Mouse (Mus musculus): Measurements from ENCODE around the gene Eya2.
"Not testable (repeated sequence)": the region's sequence is repeated elsewhere in the genome, so short reads cannot be mapped to it uniquely, and the experiment has no call there.

The Eya2 gene

DNA sequence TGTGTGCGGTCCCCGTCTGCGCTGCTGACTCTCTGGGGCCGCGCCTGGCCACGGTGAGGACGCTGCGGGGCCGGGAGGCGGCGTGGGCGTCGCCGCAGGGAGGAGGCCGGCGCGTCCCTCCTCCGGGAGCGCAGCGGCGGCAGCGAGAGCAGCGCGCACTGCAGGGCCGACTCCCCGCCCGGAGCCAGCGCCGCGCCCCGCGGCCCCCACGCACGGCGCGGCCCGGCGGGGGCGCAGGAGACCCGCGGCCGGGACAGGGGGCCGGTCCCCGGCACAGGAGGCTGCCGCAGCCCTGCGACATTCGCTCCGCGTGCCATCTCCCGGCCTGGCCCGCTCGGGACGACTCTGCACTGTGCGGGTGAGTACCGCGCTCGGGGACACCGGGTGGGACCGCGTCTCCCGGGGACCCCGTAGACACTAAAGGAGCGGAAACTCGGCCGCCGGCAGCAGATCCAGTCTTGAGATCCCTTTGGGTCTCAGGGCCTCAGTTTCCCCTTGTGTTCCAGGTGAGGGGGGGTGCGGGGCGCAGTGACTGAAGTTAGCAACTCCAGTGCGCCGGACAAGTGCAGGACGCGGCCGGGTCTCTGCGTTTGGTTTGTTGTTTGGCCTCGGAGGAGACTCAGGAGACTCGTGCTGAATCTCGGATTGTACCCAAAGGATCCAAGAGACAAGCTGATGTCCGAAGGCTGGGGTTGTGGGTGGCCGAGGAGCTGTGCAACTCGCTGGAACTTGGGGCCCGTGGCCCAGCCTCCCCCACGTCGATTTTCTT is at the start of gene Eya2:
Gene Eya2 (plus strand): TSS at position 126 of the 769 bp plus-strand sequence.
- DNase-seq (ENCODE audit: low read depth, low spot score) = no peak

DNA sequence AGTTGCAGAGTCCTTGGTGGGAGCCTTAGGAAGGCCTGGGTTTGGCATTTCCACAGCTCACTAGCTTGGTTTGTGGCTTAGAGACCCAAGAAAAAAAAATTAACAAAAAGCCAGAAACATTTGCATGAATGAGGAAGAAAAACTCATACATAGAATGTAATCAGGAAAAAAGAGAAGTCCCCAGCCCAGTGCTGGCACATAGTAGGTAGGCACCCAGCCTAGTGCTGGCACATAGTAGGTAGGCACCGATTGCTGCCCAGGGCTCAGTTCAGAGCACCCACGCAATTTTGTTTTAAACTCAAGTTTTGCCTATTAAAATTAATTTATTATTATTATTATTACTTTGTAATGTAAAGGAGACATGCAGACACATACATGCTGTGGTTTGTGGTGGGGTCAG is 49.1 kb upstream of the Eya2 start:
- no peak for DNase-seq (ENCODE audit: low read depth, low spot score)

DNA sequence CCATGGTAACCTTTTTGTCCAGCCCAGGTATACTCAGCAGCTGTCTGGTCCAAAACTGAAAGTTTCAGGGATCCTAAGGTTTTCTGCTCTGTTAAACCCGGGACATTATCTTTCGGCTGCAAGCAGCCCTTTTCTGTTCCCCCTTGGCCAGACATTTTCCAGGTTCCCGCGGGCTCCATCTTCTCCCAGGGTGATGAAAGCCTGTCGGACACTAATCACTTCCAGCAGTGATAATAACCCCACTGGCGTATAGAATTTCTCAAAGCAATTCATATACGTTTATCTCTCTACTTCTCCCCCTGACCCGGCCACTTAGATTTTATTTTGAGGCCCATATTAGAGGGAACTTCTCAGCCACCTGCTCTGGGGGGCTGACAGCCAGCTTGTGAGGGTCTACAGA is 48.5 kb upstream of the Eya2 start:
- no peak for DNase-seq (ENCODE audit: low read depth, low spot score)

DNA sequence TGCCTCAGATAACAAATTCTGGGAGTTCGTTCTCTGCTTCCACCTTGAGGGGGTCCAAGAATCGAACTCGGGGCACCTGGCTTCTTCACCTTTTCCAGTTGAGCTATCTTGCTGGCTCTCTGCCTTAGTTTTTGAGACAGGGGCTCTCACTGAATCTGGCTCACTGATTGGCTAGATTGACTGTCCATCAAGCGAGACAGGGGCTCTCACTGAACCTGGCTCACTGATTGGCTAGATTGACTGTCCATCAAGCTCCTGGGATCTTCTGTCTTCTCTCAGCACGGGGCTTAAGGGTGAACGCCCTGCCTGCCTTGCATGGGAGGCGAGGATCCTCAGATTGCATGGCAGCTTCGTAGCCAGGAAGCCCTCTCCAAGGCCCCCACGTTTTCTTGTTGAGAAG is 47.4 kb upstream of the Eya2 start:
- DNase-seq (ENCODE audit: low read depth, low spot score) = peak; percentile 50

DNA sequence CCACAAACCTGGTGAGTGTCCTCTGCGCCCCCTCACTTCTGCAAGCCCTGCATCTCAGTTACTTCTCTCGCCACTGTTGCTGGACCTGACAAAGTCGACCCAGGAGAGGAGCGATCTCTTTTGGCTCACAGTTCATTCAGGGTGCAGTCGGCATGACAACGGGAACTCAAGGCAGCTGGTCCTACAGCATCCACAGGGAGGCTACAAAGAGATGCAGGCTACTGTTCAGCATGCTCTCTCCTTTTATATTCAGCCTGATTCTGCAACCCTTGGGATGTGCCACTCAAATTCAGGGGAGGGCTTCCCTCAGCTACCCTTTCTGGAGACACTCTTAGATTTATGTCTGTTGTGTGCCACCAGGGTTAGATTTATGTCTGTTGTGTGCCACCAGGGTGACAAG is 46.2 kb upstream of the Eya2 start:
- DNase-seq (ENCODE audit: low read depth, low spot score) = no peak

DNA sequence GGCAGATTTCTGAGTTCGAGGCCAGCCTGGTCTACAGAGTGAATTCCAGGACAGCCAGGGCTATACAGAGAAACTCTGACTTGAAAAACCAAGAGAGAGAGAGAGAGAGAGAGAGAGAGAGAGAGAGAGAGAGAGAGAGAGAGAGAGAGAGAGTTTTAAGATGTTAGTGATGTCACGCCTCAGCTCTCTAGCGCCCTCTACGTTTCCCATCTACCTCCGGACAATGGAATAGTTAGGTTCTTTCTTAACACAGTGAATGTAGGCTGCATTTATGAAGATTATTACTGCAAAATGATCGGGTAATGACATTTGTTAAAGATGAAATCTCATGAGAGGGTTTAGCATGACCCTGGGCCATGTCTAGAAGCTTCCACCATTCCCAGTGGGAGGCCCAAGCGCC is 44.4 kb upstream of the Eya2 start:
- DNase-seq (ENCODE audit: low read depth, low spot score) = not testable (repeated sequence)

DNA sequence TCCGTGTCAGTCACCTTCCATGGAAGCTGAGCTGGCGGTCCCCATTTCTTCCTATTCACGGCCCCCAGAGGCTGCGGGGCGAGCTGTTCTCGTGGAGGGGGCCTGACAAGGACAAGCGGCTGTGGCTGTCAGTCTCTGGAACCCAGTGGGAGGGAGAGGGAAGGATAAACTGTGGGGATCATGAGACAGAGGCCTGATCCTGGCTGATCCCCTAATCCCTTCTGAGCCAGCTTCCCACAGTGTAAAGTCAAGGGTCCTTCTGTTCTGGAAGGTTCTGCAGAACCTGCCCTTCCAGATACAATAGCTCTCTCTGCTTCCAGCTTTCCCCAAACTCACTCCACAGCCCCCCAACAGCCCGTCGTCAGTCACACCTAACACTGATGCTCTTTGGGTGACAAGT is 40.8 kb upstream of the Eya2 start:
- DNase-seq (ENCODE audit: low read depth, low spot score) = peak; percentile 55

DNA sequence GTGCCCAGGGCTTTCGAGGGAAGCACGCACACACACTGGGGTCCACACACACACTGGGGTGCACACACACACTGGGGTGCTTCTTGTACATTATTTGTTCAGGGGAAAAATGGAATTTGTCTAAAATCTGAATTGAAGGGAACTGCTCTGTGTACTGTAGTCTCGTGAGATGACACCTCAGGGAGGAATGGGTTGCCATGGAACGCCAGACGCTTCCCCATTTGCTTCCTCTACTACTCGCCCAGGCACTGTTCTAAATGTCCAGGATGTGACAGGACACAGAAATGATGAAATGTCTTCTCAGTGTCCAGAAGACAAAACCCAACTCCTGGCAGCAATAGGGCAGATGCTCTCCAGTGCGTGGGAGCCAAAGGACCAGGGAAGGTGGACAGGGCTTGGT is 37.6 kb upstream of the Eya2 start:
- DNase-seq (ENCODE audit: low read depth, low spot score) = no peak

DNA sequence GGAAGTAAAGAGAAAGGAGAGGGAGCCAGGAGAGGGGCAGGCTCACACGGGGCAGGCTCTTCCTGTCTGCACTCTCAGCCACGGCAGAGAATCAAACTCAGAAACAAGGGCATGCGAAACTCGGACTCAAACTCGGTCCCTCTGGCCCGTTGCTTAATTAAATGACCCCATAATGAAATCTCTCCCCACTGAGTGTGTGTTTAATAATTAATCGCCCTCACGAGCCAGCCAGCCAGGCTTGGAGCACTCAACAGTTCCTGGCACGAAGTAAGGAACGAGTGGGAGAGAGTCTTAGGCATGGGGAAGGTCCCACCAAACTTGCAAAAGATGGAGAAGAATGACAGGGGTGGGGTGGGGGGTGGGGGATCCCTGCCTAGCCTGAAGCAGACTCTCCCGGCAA is 35.9 kb upstream of the Eya2 start:
- DNase-seq (ENCODE audit: low read depth, low spot score) = no peak

DNA sequence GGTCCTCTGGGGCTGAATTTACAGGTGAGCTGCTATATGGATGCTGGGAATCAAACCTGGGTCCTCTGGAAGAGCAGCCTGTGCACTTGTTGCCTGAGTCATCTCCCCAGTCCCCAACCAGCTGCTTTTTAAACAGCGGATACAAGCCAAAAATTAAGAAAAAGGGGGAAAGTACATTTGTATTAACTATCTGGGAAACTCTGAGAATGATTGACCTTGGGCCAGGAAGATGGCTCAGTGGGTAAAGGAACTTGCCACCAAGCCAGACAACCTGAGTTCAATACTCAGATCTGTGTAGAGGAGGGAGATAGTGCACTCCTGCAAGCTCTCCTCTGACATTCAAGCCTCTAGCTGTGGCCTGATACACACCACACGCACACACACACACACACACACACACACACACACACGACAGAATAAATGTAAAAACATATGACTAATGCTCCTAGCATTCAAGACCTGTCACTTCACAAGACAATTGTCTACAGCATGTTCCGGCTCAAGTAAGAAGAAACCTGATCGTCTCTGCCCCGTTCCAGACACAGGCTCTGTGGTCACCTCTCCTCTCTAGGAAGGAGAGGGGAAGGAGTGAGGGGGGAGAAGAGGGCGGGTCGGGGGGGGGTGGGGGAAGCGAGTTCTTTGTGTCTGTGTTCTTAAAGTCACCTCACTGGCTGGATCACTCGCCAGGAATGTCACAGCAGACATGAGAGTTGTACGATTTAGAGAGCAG is 35.2 kb upstream of the Eya2 start:
- DNase-seq (ENCODE audit: low read depth, low spot score) = no peak

DNA sequence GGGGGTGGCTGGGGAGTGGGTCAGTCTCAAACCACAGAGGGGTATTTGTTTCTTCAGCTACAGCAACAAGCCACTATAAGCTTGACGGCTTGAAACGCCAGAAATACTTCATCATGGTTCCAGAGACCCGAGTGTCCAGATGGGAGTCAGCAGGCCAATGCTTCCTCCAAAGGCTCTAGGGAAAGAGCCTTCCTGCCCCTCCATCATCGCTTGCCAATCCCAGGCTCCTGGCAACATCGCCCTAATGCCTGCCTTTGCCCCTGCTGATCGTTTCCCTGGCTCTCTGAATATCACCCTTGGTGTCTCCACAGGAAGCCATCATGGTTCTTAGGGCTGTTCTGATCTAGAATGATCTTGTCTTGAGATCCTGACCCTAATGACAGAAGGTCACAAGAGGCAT is 33.0 kb upstream of the Eya2 start:
- DNase-seq (ENCODE audit: low read depth, low spot score) = no peak

DNA sequence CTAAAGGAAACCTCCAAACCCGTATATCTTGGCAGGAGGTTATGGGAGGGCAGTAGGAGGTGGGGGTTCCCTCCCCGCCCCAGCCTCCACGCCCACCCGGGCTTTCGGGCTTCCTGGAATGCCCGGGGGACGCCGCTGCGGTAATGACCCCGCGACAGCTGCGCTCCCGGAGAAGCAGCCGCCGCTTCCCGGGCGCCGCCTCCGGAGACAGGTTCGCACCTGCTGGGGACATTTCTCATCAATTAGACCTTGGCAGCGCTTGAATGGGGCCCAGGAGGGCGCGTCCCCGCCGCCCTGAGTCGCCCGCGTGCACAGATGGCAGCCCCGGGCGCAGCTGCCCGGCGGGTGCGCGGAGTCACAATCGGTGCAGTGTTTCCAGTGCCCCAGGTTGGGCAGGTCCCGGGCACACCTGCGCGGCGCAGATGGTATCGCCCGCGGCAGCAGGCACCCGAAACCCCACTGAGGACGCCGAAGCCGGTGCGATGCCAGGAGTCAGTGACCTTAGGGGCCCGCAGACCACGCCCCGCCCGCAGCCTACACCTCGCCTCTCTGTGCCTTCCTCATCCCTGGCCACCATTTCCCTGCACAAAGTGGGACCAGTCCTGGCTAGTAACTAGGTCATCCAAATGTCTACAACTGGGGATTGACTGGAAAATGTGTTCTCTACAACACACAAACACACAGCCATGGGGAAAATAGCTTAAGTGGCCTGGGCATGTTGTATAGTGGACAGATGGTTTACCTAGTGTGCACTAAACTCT is 31.4 kb upstream of the Eya2 start:
- DNase-seq (ENCODE audit: low read depth, low spot score) = no peak

DNA sequence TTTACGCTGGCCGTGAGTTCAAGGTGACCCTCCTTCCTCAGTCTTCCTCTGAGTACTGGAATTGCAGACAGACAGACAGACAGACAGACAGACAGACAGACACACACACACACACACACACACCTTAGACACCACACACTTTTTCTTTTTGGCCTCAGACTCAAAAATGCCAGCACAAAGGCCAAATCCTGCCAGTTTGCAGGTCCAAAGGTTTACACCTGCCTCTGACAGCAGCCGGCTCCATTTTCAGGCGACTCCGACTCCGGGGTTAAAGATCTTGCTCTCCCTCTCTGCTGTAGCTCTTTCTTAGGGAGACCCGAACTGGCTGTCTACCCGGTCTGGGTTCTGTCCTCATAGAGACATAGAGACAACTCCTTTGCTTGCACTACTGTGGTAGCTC is 30.7 kb upstream of the Eya2 start:
- no peak for DNase-seq (ENCODE audit: low read depth, low spot score)

DNA sequence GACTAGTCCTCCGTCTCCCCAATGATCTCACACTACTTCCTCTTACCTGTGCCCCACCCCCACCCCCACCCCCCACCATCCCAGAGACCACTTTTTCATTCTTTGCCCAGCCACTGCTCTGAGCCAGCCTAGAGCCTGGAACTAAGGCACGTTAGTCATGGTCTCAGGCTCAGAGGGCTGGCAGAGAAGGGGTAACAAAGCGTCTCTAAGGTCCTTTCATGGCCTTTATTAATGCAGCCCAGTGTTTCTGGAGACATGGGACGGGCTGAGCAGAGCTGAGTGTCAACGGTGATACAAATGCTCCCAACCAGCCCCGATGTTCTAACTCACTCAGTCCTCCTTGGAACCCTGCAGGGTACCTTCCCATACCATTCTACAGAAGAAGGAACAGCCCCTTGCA is 30.2 kb upstream of the Eya2 start:
- DNase-seq (ENCODE audit: low read depth, low spot score) = no peak

DNA sequence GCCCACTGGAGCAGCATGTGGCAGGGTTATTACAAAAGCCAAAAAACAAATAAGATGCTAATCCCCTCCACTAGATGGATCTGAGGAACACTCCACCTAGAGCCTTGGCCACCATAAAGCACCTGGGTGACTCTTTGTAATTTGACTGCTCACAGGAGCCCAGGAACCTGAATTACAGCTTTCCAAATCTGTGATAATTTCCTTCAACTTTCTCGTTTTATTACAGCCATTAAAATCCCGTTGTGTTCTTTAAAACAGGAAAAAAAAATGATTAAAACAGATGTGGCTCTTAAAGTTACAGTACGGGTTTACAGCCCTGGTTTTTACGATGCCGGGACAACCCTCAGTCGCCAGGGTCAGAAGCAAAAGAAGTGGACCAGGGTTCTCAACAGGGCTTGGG is 27.9 kb upstream of the Eya2 start:
- DNase-seq (ENCODE audit: low read depth, low spot score) = no peak

DNA sequence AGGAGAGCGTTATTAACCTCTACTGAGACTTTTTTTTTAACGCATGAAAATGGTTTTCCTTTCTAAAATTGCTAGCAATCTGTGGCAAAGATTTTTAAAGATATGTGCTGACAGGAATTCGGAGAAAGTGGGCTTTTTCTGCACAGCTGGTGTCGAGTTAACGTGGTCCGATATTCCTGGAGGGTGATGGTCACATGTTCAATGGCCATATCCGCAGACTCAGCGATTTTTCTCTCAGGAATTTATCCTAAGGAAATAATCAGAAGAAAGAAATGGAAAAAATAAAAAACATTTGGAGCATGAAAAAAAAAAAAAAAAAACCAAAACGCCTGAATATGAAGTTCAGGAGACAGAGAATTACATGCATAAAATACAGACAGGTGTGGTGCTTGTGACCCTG is 27.0 kb upstream of the Eya2 start:
- no peak for DNase-seq (ENCODE audit: low read depth, low spot score)

DNA sequence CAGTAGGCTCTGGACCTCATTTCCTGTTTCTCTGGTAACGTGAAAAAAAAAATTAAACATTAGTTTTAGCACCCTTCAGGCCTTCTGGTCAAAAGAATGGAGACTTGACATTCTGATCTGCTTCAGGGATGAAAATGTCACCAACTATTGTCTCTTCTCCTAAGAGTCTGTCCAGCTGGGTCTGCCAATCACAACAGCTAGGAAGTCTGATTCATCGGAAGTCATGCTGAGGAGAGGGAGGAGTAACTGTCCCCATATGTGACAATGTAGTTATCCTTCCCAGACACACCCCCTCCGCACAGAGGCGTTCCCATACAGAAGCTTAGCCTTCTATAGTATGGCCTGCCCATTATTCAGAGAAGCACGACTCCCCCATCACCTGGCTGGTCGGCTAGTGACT is 25.9 kb upstream of the Eya2 start:
- DNase-seq (ENCODE audit: low read depth, low spot score) = no peak

DNA sequence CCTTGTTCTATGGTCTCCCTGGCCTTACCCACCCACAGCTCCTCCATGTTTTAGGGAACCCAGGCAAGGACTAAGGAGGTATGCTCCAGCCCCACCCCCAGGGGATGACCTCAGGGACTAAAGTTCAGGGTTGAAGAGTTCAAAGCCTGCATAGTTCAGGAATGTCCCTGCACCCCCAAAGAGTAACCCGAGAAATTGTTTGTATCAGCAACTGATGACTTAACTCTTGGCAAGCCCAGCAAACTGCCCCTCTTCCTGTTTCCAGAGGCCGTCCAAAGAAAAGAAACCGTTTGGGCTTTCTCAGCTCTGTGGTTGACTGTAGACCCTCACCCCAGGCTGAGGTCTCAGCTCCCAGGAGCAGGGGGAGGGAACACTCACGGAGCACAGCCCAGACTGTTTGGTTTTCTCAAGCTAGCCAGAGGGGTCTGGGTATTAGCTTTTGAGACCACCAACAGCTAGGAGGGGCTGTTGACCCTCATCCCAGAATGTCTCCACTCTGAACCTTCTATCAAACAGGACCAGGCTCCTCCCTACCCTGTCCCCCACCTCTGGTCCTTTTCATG is 23.5 kb upstream of the Eya2 start:
- no peak for DNase-seq (ENCODE audit: low read depth, low spot score)

DNA sequence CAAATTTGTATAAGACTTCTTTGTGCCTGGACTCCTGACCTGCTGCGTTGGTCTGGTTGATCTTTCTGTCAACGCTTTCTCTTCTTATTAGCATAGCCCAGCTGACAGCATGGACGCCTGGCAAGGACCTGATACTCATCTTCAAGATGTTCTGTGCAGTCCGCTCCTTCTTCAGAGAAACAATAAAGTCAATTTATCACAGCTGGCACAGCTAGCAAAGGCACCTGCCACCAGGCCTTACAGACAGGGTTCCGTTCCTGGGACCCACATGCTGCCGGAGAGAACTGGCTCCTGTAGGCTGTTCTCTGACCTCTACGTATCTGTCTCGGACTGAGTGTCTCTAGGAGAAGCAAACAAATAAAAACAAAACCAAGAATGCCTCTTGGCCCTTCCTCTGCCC is 11.8 kb upstream of the Eya2 start:
- no peak for DNase-seq (ENCODE audit: low read depth, low spot score)

DNA sequence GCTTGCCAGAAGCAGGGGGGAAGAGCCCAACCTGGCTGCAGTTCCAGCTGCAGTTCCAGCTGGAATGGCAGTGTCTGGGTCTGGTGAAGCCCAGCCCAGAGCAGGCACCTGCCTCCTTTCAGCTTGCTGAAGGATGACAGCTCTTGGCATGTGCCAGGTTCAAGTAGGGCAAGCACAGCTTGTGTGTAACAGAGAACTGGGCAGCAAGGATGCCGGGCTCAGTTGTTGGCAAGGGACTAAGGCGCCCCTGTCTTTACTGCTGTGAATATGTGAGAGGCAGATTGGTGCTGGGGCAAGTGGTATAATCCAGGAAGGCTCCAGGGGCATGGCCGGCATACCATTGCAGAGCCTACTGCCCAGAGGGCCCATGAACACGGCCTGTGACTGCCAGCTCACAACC is 11.3 kb upstream of the Eya2 start:
- DNase-seq (ENCODE audit: low read depth, low spot score) = no peak

DNA sequence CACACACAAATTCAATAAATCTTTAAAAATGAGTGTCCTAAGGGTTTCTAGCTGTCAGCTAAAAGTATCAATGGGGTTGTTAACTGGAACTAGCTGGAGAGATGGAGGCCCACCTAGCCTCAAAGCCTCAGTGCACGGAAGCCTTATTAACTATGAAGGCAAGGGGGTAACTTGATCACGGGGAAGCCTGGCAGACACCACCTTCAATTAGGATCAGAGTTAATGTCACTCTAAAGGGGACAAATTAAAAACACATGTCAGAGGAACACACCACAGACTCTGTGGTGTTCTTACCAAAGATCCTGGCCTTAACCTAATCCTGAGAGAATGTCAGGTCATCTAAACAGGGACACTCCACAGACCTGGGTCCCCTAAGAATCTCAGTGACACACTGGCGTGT is 10.3 kb upstream of the Eya2 start:
- no peak for DNase-seq (ENCODE audit: low read depth, low spot score)

DNA sequence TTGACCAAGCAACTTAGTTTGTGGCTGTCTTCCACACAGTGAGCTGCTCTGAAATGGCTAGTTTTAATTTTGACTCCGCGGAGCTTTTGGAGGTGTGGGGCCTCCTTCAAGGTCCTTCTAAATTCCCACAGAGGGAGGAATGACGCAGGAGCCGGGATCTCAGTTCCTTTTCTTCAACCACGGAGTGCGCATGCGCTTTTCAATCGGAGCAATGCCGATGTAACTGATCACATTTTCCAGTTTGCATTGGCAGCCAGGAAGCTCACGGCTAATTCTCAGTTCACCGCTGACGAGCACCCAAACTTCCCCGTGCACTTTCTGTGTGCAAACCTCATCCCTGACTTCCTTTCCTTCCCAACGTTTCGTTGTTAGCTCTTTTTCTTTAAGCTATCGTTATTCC is 4.1 kb upstream of the Eya2 start:
- DNase-seq (ENCODE audit: low read depth, low spot score) = no peak

All from retina, adult 2 months (tissue).